Mouse (Mus musculus) bone marrow macrophage, adult 2 months (primary cell): ENCODE measurements around the gene Syn3.

Source experiments
- CTCF ChIP-seq: IDR thresholded peaks from 2 replicates; pipeline ENCODE4 v1.5.1; 2012; ENCODE audit warnings: low read depth, mild to moderate bottlenecking, low read length, moderate library complexity
- POLR2A ChIP-seq: IDR thresholded peaks from 2 replicates; pipeline ENCODE4 v1.6.1; 2012; ENCODE audit warnings: mild to moderate bottlenecking, low read depth, low read length, borderline replicate concordance

- TF ChIP-seq CTCF (no peak), POLR2A (no peak)
Observed at GRCm38 (mm10) chr10:86006455-86006854, 492.2 kb downstream of the Syn3 start.
